Mouse (Mus musculus): ENCODE results near the gene Slc39a9. TPM values are rescaled to one million over a fixed set of nuclear protein-coding genes. Genes with fewer than 3 reads are reported as not detected.

Slc39a9 gene
- total RNA-seq (2015) (24.3 and 24.5 TPM in 2 replicates), total RNA-seq (2017) (12.3 and 14.5 TPM in 2 replicates)

- ATAC-seq (ENCODE audit: poor library complexity, severe bottlenecking): peak; percentile 95
Observed at GRCm38 (mm10) chr12:80643693-80644505, at the start of gene Slc39a9, which contains the start of gene Erh. Slc39a9 (plus strand) TSS chr12:80643883. Erh (minus strand) TSS chr12:80644341.

GRCm38 (mm10) chr12:80594141-80594540, 49.5 kb upstream of the Slc39a9 start:
- no peak for ATAC-seq (ENCODE audit: poor library complexity, severe bottlenecking)

DNA sequence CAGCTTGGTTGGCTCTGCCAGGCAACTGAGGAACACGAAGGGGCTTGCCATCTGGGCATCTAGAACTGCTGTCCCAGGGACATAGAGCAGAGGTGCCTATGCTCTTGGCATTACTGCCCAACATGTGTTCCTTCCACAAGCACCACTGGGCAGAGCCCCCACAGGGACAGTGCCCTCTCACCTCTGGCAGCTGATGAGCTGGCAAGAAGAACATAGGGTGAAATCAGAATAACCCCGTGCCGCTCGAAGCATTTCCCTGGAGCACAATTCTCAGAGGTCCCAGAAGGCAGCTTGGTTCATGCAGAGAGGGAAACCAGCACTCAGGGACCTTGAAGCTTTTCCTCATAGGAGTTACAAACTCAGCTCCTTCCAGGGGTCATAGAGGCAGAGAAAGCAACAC, 48.9 kb upstream of the Slc39a9 start:
- ATAC-seq (ENCODE audit: poor library complexity, severe bottlenecking): no peak

GRCm38 (mm10) chr12:80595566-80595965, 48.1 kb upstream of the Slc39a9 start:
- ATAC-seq (ENCODE audit: poor library complexity, severe bottlenecking): no peak

DNA sequence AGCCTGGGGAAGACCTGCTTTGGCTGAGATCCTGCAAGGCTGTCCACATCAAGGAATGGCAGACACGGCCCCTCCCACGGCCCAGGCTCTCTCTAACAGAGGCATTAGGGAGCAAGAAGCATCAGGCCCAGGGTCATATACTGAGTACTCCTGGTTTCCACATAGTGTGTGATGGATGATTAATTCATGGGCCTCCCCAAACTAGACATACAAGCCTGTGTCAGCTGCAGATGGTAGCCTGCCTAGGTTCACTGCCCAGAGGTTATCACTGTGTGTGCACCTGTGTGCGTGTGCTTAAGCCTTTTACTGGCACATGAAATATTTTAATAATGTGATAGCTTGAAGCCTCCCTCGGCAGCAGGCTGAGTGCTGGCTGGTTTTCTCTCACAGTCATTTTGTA, 47.7 kb upstream of the Slc39a9 start:
- ATAC-seq (ENCODE audit: poor library complexity, severe bottlenecking): no peak

GRCm38 (mm10) chr12:80598236-80598635, 45.4 kb upstream of the Slc39a9 start:
- no peak for ATAC-seq (ENCODE audit: poor library complexity, severe bottlenecking)

- ATAC-seq (ENCODE audit: poor library complexity, severe bottlenecking): no peak
Observed at GRCm38 (mm10) chr12:80598756-80599155, 44.9 kb upstream of the Slc39a9 start.

- ATAC-seq (ENCODE audit: poor library complexity, severe bottlenecking): no peak
Observed at GRCm38 (mm10) chr12:80601597-80602269, 42.0 kb upstream of the Slc39a9 start.

- no peak for ATAC-seq (ENCODE audit: poor library complexity, severe bottlenecking)
Observed at GRCm38 (mm10) chr12:80602432-80602831, 41.3 kb upstream of the Slc39a9 start.

- ATAC-seq (ENCODE audit: poor library complexity, severe bottlenecking): no peak
Observed at GRCm38 (mm10) chr12:80603566-80603965, 40.1 kb upstream of the Slc39a9 start.

- no peak for ATAC-seq (ENCODE audit: poor library complexity, severe bottlenecking)
Observed at GRCm38 (mm10) chr12:80604218-80604617, 39.5 kb upstream of the Slc39a9 start.

- no peak for ATAC-seq (ENCODE audit: poor library complexity, severe bottlenecking)
Observed at GRCm38 (mm10) chr12:80608576-80608975, 35.1 kb upstream of the Slc39a9 start.

GRCm38 (mm10) chr12:80609928-80610327, 33.8 kb upstream of the Slc39a9 start:
- ATAC-seq (ENCODE audit: poor library complexity, severe bottlenecking): no peak

DNA sequence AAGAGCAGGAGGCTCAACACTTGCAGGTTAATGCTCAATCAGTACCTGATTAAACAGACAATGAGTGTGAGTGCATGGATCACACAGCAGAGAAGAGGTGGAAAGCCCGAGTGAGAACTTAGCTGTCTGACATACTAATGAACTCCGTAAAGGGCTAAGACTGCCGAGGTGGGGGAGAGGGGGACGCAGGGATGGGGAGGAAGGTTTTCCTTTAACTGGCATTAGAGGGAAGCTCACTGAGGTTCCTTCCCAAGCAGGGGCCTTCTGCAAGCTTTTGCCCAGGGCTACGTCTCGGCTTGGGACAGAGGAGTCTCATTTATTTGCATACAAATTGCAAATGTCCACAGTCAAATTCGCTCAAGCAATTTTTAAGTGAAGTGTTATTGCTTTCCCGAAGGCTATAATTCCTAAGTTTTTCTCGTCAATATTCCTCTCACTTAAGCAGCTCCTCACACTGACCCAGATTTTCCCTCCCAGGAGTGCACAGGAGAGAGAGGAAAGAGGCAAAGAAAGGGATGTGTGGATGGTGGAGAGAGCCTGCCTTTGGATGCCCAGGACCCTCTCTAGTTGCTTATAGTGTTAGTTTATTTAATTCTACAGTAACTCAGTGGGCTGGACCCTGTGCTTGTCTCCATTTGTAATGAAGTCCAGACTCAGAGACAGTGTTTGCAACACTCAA, 31.4 kb upstream of the Slc39a9 start:
- no peak for ATAC-seq (ENCODE audit: poor library complexity, severe bottlenecking)

DNA sequence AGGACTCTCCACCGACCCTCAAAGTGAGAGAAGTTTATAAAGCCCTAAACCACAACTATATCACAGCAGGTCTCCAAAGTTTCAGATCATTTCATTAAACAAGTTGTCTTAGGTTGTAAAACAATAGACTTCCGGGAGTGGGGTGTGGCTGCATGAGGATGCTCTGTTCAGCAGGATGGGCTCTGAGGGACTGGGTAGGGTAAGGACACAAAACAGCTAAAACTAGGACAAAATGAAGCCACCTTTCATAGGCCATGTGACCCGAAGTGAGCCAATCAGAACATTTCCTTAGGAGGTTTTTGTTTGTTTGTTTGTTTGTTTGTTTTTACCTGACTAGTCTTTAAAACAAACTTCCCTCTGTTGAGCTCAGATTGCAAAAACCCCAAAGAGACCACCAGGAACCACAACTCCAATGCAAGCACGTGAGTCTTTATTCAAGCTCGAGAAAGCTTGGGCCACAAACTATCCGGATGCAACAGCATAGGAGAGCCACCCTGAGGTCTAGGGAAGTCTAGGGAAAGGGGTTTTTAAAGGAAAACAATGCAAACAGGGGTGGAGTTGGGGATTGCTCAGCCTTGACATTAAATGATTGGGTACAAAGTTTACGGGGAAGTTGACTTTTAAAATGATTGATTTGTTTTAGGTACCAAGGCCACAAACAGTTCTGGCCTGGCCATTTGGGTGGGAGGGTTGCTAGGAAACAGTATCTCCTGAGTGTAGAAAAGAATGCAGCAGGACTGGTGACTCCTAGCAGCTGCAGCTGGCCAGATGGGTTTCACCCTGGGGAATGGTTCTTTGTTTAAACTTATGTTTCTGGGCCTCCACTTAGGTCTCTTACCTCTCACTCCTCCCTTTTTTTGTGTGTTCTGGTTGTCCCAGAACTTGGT, 28.1 kb upstream of the Slc39a9 start:
- ATAC-seq (ENCODE audit: poor library complexity, severe bottlenecking): no peak

DNA sequence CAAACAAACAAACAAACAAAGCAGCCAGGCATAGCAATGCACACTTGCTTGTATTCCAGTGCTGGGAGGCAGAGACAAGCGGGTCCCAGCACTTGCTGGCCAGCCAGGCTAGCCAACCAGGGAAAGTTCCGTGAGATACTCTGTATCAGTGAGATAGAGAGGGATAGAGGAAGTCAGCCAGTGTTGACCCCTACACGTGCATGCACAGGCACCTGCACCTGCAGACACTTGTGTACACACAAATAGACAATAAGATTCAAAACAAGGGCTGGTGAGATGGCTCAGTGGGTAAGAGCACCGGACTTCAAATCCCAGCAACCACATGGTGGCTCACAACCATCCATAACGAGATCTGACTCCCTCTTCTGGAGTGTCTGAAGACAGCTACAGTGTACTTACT, 23.2 kb upstream of the Slc39a9 start:
- no peak for ATAC-seq (ENCODE audit: poor library complexity, severe bottlenecking)

DNA sequence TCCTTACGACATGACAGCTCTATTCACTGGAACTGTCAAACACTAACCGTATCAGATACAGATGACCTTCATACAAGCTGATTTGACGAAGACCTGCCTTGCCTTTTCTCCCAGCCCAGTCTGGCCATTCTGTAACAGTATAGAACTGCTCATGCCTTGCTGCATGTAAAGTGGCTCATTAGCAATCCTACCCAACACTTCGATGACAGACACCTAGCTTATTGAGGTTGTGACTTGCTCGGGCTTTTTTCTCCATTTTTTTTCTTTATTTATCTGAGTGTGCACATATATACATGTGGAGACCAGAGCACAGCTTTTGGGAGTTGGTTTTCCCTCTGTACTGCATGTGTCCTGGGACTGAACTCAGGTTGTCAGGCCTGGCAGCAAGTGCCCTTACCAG, 11.9 kb upstream of the Slc39a9 start:
- ATAC-seq (ENCODE audit: poor library complexity, severe bottlenecking): no peak

DNA sequence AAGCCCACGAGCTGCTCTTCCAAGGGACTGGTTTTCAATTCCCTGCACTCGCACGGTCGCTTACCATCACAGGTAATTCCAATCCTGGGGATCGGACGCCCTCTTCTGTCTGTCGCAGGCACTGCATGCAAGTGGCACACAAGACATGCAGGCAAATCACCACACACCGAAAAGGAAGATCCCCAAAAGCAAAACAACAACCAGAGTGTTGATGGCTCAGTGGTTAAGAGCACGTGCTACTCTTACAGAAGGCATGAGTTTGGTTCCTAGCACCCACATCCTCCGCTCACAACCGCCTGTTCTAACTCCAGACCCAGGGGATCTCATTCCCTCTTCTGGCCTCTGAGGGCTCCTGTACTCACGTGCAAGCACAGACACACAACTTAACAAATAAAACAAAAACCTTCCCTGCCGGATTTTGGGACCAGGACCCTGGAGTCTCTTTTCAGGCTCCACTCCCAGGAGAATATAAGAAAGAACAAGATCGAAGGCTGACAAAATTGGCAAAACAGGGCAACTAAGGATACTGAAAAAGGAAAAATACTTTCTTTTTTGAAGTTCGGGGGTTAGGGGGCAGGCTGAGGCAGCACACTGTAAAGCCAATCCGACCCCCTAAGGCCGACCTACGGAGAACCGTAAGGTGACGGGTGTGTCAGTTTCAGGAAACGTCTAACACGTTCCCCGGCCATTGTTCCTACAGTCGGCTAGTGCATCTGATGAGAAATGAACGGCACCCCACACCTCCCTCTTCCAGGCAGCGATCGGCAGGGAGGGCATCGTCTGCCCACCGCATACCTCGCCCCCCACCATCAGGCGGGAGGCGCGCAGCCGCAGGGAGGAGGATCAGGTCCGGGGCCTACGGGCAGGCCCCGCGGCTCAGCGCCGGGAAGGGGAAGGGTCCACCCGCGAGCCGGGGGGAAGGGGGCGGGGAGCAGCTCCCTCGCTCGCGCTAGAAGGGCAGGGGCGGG, 674 bp upstream of the Slc39a9 start:
- peak; percentile 31 for ATAC-seq (ENCODE audit: poor library complexity, severe bottlenecking)

- ATAC-seq (ENCODE audit: poor library complexity, severe bottlenecking): no peak
Observed at GRCm38 (mm10) chr12:80644506-80644868, 804 bp downstream of the Slc39a9 start.
